Mouse (Mus musculus) frontal cortex, postnatal 36 days (tissue): ENCODE measurements at regions not wholly inside any gene's neighbourhood (a gene's known extent, or its start where the extent isn't known, plus 50 kb on each side); places are given as distances from the start of the nearest gene placed in this dataset.

Source experiments
- DNase-seq, 2 experiments: peaks; one replicate each; pipeline ENCODE4 v3.0.0; 2022; ENCODE audit warnings: low spot score in 2 of 2

- no peak for DNase-seq
Observed at GRCm38 (mm10) chr5:51840638-51841329, 273.3 kb upstream of the Ppargc1a start.

DNA sequence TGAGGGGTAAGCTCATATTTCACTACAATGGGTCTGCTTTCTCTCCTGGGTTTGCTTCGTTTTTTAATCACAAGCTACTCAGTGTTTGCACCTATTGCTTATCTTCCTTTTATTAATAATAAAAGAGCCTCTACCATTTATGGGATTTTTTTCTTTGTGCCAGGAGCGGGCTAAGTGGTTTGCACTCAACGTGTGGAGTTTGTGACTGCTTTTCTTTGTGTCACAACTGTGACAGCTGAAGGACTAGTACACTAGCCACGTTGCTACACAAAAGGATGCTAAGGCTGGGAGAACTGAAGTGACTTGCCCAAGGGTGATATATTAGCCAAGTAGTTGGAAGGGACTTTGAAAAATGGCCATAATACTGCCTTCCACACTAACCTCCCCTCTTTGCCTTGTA lies 271.8 kb upstream of the Ppargc1a start:
- DNase-seq = no peak

GRCm38 (mm10) chr5:51830551-51830950 lies 263.0 kb upstream of the Ppargc1a start:
- no peak for DNase-seq

- DNase-seq = no peak
Observed at GRCm38 (mm10) chr5:51830015-51830414, 262.5 kb upstream of the Ppargc1a start.

DNA sequence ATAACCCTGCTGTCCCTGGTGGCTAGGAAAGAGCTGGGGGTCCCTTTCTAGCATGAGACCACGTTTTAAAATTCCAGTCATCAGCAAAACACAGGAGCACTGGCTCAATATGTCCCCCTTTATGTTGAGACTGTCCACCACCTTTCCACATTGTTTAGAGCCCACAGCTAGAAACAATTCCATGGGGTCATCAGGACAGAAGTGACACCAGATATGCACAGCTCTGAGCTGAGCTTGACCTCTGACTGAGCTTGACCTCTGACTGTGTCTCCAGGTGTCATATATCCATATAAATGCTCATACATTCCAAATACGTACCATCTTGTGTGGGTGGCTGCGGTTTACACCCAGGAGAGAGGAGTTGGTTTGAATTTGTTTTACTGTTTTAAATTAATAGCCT lies 262.1 kb upstream of the Ppargc1a start:
- no peak for DNase-seq

- no peak for DNase-seq
Observed at GRCm38 (mm10) chr5:51829020-51829419, 261.5 kb upstream of the Ppargc1a start.

GRCm38 (mm10) chr5:51826269-51826668 lies 258.7 kb upstream of the Ppargc1a start:
- no peak for DNase-seq

DNA sequence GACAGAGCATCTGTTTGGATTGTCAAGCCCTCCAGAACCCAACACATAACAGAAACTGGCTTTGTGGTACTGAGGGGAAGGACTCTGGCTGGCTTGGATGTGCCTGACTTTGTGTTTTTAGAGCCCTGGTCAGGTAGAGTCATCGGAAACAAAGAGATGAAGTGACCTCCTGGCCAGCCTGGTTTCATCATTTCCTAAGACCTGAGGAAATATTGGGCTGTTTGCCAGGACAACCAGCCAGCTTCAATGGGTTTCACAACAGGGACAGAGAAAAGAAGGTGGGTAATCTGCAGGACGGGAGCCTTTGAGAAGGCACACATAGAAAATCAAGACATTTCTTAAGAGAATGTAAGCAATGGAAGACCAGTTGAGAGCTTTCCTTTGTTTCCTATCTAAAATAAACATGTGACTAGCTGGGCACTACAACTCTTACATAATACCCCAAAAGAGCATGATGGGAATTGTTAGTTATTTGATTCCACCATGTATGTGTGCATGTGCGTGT lies 258.1 kb upstream of the Ppargc1a start:
- no peak for DNase-seq

- DNase-seq = no peak
Observed at GRCm38 (mm10) chr5:51824731-51825130, 257.2 kb upstream of the Ppargc1a start.

- no peak for DNase-seq
Observed at GRCm38 (mm10) chr5:51823657-51824056, 256.1 kb upstream of the Ppargc1a start.

DNA sequence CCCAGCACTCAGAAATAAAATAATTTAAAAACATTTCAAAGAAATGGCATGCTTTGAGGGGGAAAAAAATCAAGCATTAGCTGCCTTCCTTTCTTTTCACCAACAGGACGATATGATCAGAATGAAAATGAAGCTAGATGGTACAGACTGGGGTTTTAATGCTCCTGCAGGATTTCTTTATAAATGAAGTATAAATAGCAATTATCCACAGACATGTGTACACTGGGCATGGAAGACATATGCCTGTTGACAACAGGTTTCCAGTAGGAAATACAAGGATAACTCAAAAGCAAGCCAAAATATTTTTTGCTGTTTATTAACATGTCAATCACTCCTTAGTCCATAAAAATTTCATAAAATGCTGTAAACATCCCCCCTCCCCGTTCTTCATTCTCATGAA lies 248.7 kb upstream of the Ppargc1a start:
- DNase-seq = no peak

- DNase-seq = no peak
Observed at GRCm38 (mm10) chr5:51811728-51812127, 244.2 kb upstream of the Ppargc1a start.

DNA sequence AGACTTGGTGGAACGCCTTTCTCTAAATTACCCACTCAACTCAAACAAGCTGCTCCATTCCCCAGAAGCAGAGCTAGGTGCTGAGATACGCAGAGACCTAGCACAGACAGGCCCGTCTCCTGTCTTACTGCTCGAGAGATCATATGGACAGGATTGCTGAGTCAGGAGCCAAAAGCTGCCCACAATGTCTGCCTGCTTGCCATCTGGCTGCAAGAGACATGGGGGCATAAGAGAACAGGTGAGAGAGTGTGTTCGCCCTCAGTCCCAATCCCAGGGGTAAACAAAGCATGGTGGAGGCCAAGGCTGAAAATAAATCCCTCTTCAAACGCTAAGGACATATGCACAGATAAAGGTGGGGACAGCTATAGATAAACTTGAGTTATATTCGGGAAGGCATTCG lies 234.0 kb upstream of the Ppargc1a start:
- DNase-seq = no peak

GRCm38 (mm10) chr5:51799371-51800035 lies 232.0 kb upstream of the Ppargc1a start:
- DNase-seq = peak; percentile 33 to 63

- no peak for DNase-seq
Observed at GRCm38 (mm10) chr5:51794097-51794496, 226.6 kb upstream of the Ppargc1a start.

- DNase-seq = no peak
Observed at GRCm38 (mm10) chr5:51792950-51793349, 225.4 kb upstream of the Ppargc1a start.

- DNase-seq = no peak
Observed at GRCm38 (mm10) chr5:51788768-51789167, 221.2 kb upstream of the Ppargc1a start.

DNA sequence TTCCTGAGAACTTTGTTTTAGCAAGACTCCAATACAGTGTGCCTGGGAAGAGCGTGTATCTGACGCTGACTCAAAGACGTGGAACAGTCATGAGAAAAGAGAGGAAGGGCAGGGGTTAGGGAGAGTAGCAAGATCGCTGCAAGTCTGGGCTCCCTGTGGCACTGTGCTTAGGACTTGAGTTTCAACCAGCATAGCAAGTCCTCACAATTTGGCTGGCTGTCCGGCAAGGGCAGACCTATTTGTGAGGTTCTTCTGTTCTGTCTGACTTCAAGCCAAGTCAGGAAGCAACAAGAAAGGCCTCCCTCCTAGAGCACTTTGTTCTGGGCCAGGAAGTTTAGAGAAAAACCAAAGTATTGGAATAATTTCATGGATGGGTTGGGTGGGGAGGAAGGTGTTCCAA lies 216.0 kb upstream of the Ppargc1a start:
- no peak for DNase-seq

DNA sequence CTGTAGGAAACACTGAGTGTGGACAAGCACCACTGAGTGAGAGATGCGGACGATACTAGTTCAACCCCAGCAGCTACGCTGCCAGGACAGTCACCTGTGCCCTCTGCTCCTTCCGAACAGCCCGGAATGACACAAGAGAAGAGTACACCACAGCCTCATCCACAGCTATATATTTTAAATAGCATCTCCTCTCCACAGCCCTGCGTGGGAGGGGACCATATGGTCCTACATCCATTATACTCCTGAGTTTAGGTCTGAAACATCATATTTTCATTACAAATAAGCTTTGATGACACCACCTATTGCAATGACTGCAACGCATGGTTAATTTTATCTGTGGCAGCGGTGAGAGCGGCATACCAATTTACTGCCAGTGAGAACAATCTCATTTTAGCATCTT lies 215.6 kb upstream of the Ppargc1a start:
- DNase-seq = peak in 1 of 2 experiments; percentile 72

DNA sequence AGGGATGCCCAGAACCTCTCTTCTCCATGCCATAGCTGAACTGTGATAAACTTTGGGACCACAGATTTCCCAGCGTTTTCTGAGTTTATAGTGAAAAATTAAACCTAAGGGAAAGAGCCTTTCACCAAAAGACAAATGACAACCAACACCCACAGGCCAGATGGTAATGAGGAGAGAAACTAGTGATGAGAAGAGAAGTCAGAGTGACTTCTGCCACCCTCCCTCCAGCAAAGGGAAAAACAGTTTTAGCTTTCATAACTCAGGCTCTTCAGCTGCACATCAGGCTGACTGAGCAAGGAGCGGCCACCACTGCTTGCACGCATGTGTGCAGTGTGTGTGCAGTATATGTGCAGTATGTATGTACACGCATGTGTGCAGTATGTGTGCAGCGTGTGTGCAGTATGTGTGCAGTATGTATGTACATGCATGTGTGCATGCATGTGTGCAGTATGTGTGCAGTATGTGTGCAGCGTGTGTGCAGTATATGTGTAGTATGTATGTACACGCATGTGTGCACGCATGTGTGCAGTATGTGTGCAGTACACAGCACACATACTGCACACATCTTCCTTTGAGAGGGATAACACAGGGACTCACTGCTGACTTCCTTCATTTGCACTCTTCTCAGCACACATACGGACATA lies 208.1 kb upstream of the Ppargc1a start:
- DNase-seq = peak in 1 of 2 experiments; percentile 44

DNA sequence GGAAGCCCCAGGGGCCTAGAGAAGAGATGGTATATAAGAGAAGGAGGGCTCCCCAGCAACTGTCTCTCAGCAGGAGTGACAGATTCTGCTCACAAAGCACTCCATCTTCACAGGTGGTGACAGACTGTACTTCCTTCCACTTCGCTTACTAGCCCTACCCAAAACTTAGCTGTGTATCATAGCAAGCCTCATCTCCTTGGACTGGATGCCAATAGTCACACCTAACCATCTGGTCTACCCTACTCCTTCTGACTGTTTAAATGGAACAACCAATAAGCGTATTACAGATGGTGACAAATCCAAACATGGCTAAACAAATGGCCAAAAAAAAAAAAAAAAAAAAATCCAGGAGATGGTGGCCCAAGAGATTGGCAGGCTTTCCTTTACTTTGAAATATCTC lies 204.1 kb upstream of the Ppargc1a start:
- no peak for DNase-seq

GRCm38 (mm10) chr5:51766111-51766510 lies 198.6 kb upstream of the Ppargc1a start:
- no peak for DNase-seq

- no peak for DNase-seq
Observed at GRCm38 (mm10) chr5:51764416-51764815, 196.9 kb upstream of the Ppargc1a start.
